Mouse (Mus musculus) fat pad, adult 2 months (tissue): ENCODE results near the gene Smg9.

ENCODE experiments used
- DNase-seq: peaks from one replicate; pipeline ENCODE4 v3.0.0-alpha.2; 2011; ENCODE audit warnings: low read depth, low spot score; ENCODE audit errors: extremely low read depth

The Smg9 gene

DNA sequence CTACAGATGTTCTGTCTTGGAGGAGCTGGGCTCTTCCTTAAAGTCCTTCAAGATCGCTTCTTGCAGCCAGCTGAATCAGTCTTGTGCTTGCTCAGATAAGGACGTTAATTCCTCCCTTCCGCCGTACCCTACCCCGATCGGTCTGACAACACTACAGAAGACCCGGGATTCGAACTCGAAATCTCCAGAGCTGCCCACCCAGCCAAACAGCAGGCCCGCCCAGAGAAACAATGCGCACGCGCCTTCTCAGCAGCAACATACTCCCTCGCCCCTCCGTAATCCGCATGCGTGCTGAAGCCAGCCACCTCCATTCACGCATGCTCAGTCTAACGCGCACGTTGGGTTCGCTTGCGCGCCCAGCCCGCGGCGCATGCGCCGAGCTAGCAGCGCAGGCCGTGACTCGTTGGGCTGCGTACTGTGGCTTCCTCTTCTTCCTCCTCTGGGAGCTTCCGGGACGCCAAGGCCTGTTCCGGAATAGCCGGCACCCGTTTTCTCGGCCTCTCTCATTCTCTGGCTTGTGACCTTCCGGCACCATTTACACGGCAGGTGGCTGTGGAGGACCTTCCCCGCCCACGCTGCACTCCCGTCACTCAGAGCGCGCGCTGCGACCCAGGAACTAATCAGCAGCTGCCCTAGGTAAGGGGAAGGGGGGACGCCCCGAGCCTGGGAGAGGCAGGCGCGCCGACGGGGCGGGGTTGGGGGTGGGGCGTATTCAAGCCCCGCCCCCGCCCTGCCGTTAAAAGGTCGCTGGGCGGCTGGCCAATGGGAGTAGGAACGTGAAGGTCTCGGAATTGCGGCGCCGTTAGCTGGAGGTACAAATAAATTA, at the start of gene Smg9:
TSS of gene Smg9 (plus strand) at position 364 of the 826 bp plus-strand sequence.
- DNase-seq = peak; percentile 70

- DNase-seq = no peak
Measured at GRCm38 (mm10) chr7:24355646-24356045, 43.8 kb upstream of the Smg9 start.

DNA sequence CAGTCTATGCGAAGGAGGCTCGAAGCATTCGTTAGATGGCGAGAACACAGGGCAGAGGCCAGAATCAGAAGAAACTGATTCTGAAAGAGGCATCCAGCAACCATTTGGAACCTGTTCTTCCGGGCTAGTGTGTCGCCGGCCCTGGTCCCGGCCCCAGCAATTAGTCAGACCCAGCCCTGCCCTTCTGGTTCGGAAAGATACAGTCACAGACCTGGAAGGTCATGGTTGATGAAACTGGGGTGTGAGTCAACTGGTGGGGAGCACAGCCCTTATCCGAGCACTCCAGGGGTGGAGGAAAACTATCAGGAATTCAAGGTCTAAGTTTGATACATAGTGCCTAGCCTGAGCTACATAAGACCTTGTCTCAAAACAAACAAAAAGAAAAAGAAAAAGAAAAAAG, 43.3 kb upstream of the Smg9 start:
- no peak for DNase-seq

GRCm38 (mm10) chr7:24357899-24358298, 41.5 kb upstream of the Smg9 start:
- DNase-seq = no peak

GRCm38 (mm10) chr7:24359269-24359668, 40.1 kb upstream of the Smg9 start:
- no peak for DNase-seq

DNA sequence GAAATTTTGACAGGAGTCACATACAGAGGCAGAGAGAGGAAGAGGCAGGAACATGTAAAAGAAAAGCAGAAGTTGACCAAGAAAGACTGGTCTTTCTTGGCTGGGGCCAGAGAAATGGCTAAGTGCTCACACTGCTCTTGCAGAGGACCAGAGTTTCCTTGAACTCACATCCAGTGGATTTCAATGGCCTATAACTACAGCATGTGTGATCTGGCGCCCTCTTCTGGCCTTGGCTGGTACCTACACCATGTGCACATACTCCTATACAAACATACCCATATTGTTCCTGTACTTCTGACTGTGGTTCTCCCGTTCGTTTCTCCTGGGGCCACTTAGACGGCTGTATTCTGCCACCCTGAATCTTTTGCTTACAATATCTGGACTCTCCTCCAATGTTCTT, 38.4 kb upstream of the Smg9 start:
- DNase-seq = no peak

DNA sequence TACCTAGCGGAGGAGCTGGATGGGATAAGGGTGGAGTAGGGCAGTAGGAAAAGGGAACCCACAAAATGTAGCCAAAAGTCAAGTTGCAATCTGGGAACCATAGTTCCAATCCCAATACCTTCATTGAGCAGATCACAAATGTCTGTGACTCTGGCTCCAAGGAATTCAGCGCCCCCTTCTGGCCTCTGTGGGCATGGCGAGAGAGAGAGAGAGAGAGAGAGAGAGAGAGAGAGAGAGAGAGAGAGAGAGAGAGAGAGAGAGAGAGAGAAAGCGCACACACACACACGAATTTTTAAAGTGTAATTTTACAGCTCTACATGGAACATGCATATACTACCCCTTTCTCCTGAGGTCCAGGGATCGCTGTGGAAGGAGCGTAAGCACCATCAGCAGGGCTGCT, 36.2 kb upstream of the Smg9 start:
- DNase-seq = no peak

GRCm38 (mm10) chr7:24364827-24365226, 34.6 kb upstream of the Smg9 start:
- DNase-seq = no peak

- no peak for DNase-seq
Measured at GRCm38 (mm10) chr7:24365258-24366014, 34.0 kb upstream of the Smg9 start.

DNA sequence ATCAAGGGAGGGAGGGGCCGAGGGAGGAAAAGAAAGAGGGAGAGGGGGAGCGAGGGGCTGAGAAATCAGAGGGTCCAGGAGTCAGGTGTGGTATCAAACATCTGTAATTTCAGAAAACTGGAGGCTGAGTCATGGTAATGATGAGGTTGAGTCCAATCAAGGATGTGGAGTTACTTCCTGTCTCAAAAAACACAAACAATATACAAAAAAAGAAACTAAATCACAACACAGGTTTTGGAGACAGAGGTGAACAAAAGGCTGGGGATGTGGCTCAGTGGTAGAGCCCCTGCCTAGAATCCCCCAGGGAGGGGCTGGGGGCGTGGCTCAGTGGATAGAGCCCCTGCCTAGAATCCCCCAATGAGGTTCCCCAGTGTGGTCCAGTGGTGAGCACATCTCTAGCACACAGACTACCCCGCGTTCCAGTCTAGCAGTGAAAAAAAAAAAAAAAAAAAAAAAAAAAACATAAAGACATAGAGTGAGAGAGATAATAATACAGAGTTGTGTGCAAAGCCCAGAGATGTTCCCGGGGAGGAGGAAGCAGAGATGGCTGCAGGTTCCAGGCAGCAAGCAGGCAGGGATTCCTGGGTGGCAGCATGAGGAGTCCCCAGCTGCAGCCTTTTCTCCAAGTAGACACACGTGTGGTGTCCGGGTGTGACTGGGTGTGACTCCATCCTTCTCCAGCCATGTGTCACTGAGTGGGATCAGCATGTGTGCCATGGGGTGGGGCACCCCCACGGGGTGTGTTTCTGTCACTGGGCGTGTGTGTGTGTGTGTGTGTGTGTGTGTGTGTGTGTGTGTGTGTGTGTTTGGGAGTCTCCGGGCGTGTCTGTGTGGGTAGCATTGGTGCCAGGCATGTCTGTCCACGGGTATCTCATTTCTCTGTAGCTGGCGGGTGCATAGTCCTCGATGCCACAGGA, 32.4 kb upstream of the Smg9 start:
- no peak for DNase-seq

DNA sequence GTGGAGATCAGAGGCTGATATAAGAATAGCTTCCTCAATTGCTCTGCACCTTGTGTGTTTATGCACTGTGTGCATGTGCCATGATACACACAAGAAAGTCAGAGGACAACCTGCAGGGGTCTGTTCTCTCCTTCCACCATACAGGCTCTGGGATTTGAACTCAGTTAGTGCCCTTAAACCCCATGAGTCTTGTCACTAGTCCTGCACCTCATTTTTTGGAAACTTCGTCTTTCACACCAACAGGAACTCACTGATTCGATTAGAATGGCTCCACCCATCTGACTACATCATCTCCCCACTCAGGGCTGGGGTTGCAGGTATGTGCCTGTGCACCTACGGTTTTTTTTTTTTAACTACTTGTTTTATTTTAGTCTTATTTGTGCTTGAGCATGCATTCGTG, 31.2 kb upstream of the Smg9 start:
- DNase-seq = no peak

DNA sequence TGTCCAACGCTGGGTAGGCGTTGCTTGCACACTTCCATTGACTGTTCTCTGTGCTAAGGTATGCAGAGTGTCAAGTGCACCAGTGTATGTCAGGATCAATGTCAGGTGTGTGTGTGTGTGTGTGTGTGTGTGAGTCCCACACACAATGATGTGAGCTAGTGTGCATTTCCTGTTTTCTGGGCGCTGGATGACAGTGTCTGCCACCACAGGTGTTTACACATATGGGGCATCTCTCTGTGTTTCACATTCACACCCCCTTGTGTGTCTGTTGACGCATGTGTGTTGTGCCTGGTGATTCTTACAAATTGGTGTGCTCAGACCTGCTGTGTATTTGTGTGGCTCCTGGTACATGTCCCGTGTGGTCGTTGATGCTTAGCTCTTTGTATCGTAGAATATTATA, 30.5 kb upstream of the Smg9 start:
- DNase-seq = no peak

DNA sequence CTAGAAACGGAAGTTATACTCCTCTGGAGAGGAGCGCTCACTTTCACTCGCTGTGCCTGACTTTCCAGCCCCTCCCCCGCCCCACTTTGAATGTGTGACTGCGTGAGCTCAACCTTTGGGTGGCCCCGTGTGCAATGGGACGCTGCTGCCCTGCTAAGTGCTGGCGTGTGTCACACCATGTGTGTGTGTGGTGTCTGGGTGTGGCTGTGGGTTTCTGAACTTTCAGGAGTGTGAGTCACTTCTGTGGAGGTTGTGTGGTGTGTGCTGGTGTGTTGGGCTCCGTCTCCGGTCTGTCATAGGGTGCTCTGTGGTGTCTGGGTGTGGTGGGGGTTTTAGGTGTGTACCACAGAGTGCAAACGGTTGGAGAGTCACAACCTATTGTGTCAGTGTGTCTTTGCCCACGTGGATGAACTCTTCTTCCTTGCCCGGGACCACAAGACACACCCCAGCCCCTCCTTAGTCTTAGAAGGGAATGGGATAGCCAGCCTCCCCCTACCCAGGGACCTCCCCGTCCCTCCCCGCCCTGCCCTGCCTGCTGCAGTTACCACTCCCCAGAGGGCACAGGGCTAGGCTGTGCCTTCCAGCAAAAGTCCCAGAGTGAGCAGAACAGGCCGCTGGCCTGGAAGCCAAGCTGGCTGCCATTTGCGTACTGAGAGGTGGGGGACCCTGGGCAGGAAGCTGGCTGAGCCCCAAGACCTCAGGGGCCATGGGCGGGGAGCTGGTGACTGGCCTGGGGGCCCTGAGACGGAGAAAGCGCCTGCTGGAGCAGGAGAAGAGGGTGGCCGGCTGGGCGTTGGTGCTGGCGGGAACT, 29.5 kb upstream of the Smg9 start, which contains the start of gene Kcnn4:
TSS of gene Kcnn4 (plus strand) at position 533 of the 811 bp plus-strand sequence.
- DNase-seq = no peak

- no peak for DNase-seq
Measured at GRCm38 (mm10) chr7:24371012-24371808, 28.2 kb upstream of the Smg9 start.

DNA sequence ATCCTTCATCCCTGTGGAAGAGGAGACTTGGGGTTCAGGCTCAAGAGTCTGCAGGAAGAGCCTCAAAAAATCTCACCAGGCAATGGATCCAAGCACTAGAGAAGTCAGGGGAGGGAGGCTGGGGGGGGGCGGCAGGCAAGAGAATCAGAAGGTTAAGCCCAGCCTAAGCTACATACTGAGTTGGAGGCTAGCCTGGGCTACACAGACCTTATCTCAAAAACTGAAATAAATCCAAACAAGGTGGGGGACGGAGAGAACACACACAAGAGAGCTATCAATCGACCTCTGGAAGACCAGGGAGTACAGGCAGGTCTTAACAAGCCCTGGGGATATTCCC, 27.6 kb upstream of the Smg9 start:
- DNase-seq = no peak

DNA sequence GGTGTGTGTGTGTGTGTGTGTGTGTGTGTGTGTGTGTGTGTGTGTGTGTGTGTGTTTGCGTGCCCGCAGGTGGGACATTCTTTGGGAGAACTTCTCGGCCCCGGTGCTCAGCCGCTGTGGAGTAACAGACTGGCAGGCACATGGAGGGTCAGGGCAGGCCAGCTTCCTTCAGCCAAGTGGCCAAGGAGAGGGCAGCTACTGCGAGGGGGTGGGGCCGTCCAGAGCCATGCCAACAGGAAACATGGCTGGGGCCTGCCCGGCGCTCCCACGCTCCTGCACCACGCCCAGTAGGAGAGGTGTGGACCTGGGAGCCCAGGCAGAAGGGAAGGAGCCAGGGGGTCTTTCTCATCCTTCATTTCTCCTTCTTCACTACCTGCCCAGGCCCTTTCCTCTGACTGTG, 27.1 kb upstream of the Smg9 start:
- no peak for DNase-seq

DNA sequence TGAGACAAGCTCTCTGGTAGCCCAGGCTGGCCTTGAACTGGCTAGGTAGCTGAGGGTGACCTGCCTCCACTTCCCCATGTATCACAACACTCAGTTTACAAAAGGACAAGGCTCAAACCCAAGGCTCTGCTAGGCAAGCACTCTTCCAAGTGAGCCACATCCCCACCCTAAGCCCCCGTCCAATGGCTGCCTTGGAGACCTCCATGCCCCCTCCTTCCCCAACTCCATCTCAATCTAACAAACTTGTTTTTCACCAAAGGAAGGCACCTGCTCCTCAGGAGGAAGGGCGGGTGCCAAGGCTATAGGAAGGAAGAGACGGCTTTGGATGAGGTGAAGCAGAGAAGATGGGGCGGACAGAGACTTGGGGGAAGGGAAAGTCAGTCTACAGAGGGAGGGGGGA, 26.6 kb upstream of the Smg9 start:
- DNase-seq = no peak

- DNase-seq = no peak
Measured at GRCm38 (mm10) chr7:24373538-24374379, 25.7 kb upstream of the Smg9 start.

DNA sequence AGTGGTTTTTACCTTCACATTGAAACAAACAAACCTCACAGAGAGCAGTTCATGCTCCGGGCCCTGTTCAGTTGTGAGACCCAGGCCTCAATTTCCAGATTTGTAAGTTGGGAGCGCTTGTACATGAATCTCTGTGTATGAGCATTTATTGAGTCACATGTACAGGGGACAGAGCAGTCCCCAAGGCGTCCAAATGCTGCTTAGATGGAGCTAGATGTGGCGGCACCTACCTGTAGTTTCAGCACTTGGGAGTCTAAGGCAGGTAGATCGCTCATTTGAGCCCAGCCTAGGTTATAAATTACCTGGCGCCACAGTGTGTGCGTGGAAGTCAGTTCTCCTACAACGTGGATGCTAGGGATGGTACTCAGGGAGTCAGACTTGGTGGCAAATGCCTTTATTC, 23.0 kb upstream of the Smg9 start:
- no peak for DNase-seq
